Mouse (Mus musculus) gastrocnemius, postnatal 4 days (tissue): ENCODE data around the gene Cep131. TPM values are rescaled to one million over a fixed set of nuclear protein-coding genes. Genes with fewer than 3 reads are reported as not detected.

Experiments
- DNase-seq, 2 experiments: peaks; one replicate each; pipeline ENCODE4 v3.0.0; 2021 to 2022; ENCODE audit warnings: low spot score in 2 of 2, mixed read lengths in 2 of 2
- total RNA-seq, 2 experiments: library from RNA; stranded (reverse); gene quantifications; 2 replicates each; pipeline ENCODE4 v1.2.3; 2021

Gene Cep131
- total RNA-seq, 2 experiments from 2014 or later = 22.5 to 24.4 TPM

GRCm38 (mm10) chr11:120098588-120099511 lies 12.2 kb upstream of the Cep131 start, which contains the start of the genes Tepsin and Ndufaf8:
Gene Tepsin, minus strand, starts transcription at chr11:120098731.
Gene Ndufaf8, plus strand, starts transcription at chr11:120098928.
- peak; percentile 90 to 94 for DNase-seq

- DNase-seq = no peak
Observed at GRCm38 (mm10) chr11:120092817-120093591, 6.4 kb upstream of the Cep131 start.

- no peak for DNase-seq
Observed at GRCm38 (mm10) chr11:120090661-120091060, 4.0 kb upstream of the Cep131 start.

- peak in 1 of 2 experiments; percentile 56 for DNase-seq
Observed at GRCm38 (mm10) chr11:120085891-120086627, 568 bp downstream of the Cep131 start.

- DNase-seq = no peak
Observed at GRCm38 (mm10) chr11:120080282-120080681, 6.3 kb downstream of the Cep131 start.

- DNase-seq = no peak
Observed at GRCm38 (mm10) chr11:120076191-120076590, 10.4 kb downstream of the Cep131 start.

- DNase-seq = no peak
Observed at GRCm38 (mm10) chr11:120072986-120073647, 13.5 kb downstream of the Cep131 start.

GRCm38 (mm10) chr11:120071731-120072320 lies 14.8 kb downstream of the Cep131 start:
- DNase-seq = no peak

- no peak for DNase-seq
Observed at GRCm38 (mm10) chr11:120071065-120071464, 15.6 kb downstream of the Cep131 start.

- no peak for DNase-seq
Observed at GRCm38 (mm10) chr11:120070286-120070930, 16.2 kb downstream of the Cep131 start.

GRCm38 (mm10) chr11:120069261-120069660 lies 17.4 kb downstream of the Cep131 start:
- no peak for DNase-seq

- DNase-seq = no peak
Observed at GRCm38 (mm10) chr11:120067834-120068233, 18.8 kb downstream of the Cep131 start.

GRCm38 (mm10) chr11:120065291-120065690 lies 21.3 kb downstream of the Cep131 start:
- DNase-seq = peak; percentile 50 to 66

GRCm38 (mm10) chr11:120064668-120065040 lies 22.0 kb downstream of the Cep131 start:
- no peak for DNase-seq

GRCm38 (mm10) chr11:120064006-120064667 lies 22.5 kb downstream of the Cep131 start:
- no peak for DNase-seq

- DNase-seq = no peak
Observed at GRCm38 (mm10) chr11:120063326-120063725, 23.3 kb downstream of the Cep131 start.

- no peak for DNase-seq
Observed at GRCm38 (mm10) chr11:120060634-120061033, 26.0 kb downstream of the Cep131 start.

- no peak for DNase-seq
Observed at GRCm38 (mm10) chr11:120055953-120056732, 30.5 kb downstream of the Cep131 start.
